Mouse (Mus musculus): ENCODE data around the gene Opcml. TPM values are rescaled to one million over a fixed set of nuclear protein-coding genes. Genes with fewer than 3 reads are reported as not detected.
A peak's percentile ranks its signal among the peaks of the same experiment; 100 is the strongest.

Opcml gene
- polyA plus RNA-seq, 1 experiment from 2014 or later, result 7.4 TPM

DNA sequence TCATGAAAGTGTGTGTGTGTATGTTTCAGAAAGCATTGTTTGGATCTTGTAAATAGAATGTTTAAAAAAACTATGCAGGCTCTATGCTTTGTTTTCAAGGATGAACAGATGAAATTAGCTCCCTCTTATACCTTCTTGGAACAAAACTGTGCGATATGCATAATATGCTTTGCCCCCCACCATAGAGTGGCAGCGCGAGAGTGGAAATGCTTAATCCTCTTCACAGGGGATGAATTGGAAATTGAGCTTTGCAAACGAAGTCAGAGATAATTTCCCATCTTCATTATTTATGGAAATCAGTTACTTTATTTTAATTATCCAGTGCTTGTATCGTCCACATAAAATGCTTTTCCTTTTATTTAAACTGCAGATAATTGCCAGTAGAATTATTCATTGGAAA is 99.1 kb downstream of the Opcml start:
- ATAC-seq (ENCODE audit: low FRiP score, low read depth), result no peak
- no peaks in the 10 kb centered on the region for H3K36me3 ChIP-seq
- H3K9ac ChIP-seq, result no peak overlapping the region
- no peak overlapping the region for H3K4me3 ChIP-seq
- no peaks in the 10 kb centered on the region for H3K9me3 ChIP-seq
- 80% methylated on average over 5 of the region's 5 CpGs for WGBS
- H3K4me2 ChIP-seq (replicated peaks), result no peak overlapping the region
- no peaks in the 10 kb centered on the region for H3K4me1 ChIP-seq
- no peaks in the 10 kb centered on the region for H3K27me3 ChIP-seq (replicated peaks)
- H3K27ac ChIP-seq, result no peak overlapping the region

DNA sequence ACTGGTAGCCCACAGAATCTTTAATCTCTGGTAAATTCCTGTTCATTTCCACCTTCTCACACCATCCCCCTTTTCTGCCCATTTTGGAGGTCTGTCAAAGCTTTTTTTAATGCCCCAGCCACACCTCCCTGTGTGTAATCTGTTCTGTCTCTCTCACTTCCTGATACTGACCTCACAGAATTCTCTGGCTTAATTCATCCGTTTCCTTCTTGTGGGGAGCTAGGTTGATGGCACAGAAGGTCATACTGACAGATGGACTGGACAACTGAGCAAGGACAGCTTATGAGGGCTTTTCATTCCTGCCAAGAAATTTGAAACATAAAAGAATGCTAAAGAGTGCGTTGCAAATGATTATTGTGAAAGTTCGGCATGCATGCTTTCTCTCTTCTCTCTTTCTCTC is 126.7 kb downstream of the Opcml start:
- 53% methylated on average over 3 of the region's 3 CpGs for WGBS
- ATAC-seq (ENCODE audit: low FRiP score, low read depth), result no peak

DNA sequence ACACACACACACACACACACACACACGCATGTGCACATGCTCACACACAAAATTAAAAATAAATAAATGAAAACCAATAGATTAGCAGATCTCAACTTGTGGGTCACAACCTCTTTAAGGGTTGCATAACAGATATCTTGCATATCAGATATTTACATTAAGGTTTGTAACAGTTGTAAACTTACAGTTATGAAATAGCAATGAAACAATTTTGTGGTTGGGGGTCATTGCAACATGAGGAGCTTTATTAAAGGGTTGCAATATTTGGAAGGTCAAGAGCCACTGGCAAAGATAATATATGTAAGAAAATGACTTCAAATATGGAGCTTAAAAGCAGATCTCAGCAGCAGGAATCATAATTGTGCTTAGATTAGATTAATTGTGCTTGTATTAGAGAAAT is 132.9 kb downstream of the Opcml start:
- no peaks in the 10 kb centered on the region for H3K4me1 ChIP-seq
- no peak overlapping the region for H3K4me3 ChIP-seq
- H3K27ac ChIP-seq, result no peak overlapping the region
- H3K4me2 ChIP-seq (replicated peaks), result no peak overlapping the region
- no peaks in the 10 kb centered on the region for H3K9me3 ChIP-seq
- no peak overlapping the region for H3K9ac ChIP-seq
- no peaks in the 10 kb centered on the region for H3K27me3 ChIP-seq (replicated peaks)
- ATAC-seq (ENCODE audit: low FRiP score, low read depth), result no peak
- 90% methylated on average over 1 of the region's 1 CpGs for WGBS
- no peaks in the 10 kb centered on the region for H3K36me3 ChIP-seq

More for the DNA sequence above, 126.7 kb downstream of the Opcml start:
- H3K9me3 ChIP-seq, result no peaks in the 10 kb centered on the region
- H3K9ac ChIP-seq, result no peak overlapping the region
- no peaks in the 10 kb centered on the region for H3K27me3 ChIP-seq (replicated peaks)
- no peak overlapping the region for H3K4me2 ChIP-seq (replicated peaks)
- no peak overlapping the region for H3K27ac ChIP-seq
- no peaks in the 10 kb centered on the region for H3K36me3 ChIP-seq
- no peaks in the 10 kb centered on the region for H3K4me1 ChIP-seq
- no peak overlapping the region for H3K4me3 ChIP-seq

DNA sequence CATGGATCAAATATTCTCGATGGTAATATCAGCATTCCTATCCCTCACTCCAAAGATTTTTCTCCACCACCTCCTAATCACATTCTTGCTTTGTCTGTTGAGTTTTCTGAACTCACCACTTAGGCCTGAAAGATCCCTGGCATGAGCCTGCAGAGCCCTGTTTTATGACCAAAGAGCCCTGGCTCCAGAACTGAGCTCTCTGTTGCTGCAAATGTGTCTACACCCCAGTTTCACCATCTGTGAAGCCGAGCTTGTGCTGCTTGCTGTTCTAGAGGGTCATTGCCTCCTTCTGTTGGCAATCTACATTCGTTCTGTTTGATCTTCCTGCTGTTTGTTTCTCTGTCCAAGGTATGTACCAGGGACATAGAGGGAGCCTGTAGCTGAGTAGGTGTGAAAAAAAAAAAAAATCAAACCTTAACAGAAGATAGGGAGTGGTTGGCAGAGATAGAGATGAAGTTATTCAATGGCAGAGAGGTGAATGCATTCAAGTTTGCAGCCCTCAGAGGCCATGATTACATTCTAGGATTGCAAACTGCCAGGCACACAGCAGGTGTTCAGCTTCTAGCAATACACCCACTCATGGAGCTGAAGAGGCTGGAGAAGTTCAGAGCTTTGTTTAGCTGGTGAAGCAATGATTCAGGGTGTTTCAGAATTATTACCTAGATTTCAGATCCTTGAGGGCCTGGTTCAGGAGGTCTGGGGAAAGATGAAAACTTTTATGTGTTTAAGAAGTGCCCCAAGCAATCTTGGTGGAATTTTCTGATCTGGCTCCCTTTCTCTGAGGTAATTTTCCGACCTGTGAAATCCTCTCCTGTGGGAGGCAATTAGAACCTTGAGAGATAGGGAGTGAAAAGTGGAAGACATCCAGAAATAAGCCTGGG is 133.6 kb downstream of the Opcml start:
- H3K4me2 ChIP-seq (replicated peaks), result no peak overlapping the region
- H3K27ac ChIP-seq, result no peak overlapping the region
- H3K9me3 ChIP-seq, result no peaks in the 10 kb centered on the region
- no peak for ATAC-seq (ENCODE audit: low FRiP score, low read depth)
- no peak overlapping the region for H3K4me3 ChIP-seq
- no peaks in the 10 kb centered on the region for H3K27me3 ChIP-seq (replicated peaks)
- H3K9ac ChIP-seq, result no peak overlapping the region
- 64% methylated on average over 4 of the region's 4 CpGs for WGBS
- no peaks in the 10 kb centered on the region for H3K36me3 ChIP-seq
- no peaks in the 10 kb centered on the region for H3K4me1 ChIP-seq

DNA sequence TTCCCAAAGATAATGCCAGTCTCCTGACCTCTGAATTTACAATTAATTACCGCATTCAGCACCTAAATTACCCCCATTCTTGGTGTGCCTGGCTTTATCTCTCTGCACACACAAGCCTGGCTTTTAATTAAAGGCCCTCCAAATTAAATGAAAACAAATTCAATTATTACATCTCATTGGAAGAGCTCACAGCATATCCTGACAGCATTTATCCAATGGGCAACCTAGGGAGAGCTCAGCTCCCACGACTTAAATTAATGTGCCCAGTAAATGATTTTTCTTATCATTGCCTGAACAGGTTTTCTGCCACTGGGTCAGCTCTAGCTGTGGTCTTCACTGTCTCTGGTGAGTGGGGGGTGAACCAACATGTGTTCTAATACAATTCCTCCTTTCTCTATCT is 135.1 kb downstream of the Opcml start:
- no peak for ATAC-seq (ENCODE audit: low FRiP score, low read depth)
- WGBS, result 70% methylated on average over 2 of the region's 2 CpGs

DNA sequence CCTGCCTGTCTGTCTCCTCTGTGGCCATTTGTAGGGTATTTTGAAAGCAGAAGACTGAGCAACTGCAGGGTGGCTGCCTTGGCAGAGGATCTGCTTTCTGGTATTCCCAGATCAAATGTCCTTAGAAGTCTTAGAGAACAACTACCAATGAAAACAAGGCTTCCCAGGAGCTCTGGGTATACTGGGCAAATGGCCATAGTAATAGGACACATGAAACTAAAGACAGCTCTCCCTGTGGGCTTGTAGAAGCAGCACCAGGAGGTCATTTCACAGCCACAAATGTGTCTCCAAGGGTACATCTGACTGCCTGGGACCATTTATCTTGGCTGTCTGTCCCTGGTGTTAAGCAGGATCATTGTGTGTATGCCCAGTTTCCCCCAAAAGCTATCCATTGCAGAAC is 146.7 kb downstream of the Opcml start:
- Histone ChIP-seq H3K27me3 (replicated peaks) (no peaks in the 10 kb centered on the region), H3K27ac (no peak overlapping the region), H3K4me3 (no peak overlapping the region), H3K4me2 (replicated peaks) (no peak overlapping the region), H3K4me1 (peaks cover 6% of the 10 kb centered on the region), H3K9ac (no peak overlapping the region), H3K36me3 (no peaks in the 10 kb centered on the region), H3K9me3 (no peaks in the 10 kb centered on the region)
- ATAC-seq (ENCODE audit: low FRiP score, low read depth), result no peak

More for the DNA sequence above, 135.1 kb downstream of the Opcml start:
- H3K4me3 ChIP-seq, result no peak overlapping the region
- H3K9me3 ChIP-seq, result no peaks in the 10 kb centered on the region
- H3K27me3 ChIP-seq (replicated peaks), result no peaks in the 10 kb centered on the region
- H3K27ac ChIP-seq, result no peak overlapping the region
- H3K9ac ChIP-seq, result no peak overlapping the region
- H3K4me1 ChIP-seq, result no peaks in the 10 kb centered on the region
- no peak overlapping the region for H3K4me2 ChIP-seq (replicated peaks)
- H3K36me3 ChIP-seq, result no peaks in the 10 kb centered on the region

DNA sequence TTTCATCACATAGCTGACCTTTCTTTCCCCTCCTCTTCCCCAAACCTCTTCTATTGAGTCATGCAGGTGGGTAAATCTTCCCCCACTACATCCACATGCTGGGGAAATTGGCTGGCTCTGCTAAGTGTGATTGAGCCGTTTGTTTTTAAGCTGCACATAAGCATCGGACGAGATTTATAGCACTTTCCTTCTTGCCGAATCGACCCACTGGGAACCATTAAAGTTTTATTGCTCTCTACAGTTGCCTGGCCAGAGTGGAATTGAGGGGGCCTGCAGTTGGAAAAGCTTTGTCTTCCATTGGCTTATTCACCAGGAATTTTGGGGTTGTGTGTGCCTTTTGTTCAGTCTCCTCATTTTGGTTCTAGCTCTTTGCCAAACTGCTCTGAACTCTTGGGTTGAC is 147.1 kb downstream of the Opcml start:
- H3K27ac ChIP-seq, result no peak overlapping the region
- H3K4me2 ChIP-seq (replicated peaks), result no peak overlapping the region
- no peak overlapping the region for H3K4me3 ChIP-seq
- WGBS, result 14% methylated on average over 5 of the region's 5 CpGs
- H3K9me3 ChIP-seq, result no peaks in the 10 kb centered on the region
- ATAC-seq (ENCODE audit: low FRiP score, low read depth), result no peak
- peaks cover 6% of the 10 kb centered on the region for H3K4me1 ChIP-seq
- no peaks in the 10 kb centered on the region for H3K36me3 ChIP-seq
- no peak overlapping the region for H3K9ac ChIP-seq
- no peaks in the 10 kb centered on the region for H3K27me3 ChIP-seq (replicated peaks)

DNA sequence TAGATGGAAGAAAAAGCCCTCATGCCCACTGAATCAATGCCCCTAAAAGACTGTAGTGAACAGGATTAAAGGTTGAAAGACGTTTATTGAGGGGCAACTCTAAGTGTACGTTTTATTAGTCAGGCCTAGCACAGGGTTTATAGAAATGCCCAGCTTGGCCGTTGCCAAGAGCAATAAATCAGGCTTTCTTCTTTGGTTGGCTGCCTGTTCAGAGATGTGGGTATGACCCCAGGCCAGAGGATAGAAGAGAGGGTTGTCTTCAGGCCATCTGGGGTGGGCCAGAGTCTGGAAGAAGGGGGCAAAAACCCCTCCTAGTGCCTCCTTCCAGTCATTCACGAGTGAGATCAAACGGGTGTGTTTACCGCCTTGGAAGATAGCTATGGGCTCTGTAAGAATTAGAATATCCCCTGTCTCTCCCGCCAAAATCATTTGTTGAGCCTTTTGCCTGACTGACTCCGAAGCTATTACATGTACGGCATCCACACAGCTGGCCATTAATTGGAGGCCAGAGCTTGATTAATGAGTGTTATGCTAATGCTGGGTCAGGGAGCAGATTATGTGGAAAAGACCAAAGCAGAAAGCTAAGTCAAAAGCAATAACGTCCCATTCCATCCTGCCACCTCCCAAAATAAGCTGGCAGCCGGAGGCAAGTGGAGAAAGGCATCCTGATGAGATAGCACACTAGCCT is 154.9 kb downstream of the Opcml start:
- no peak overlapping the region for H3K4me2 ChIP-seq (replicated peaks)
- H3K27ac ChIP-seq, result no peak overlapping the region
- H3K27me3 ChIP-seq (replicated peaks), result no peaks in the 10 kb centered on the region
- H3K36me3 ChIP-seq, result no peaks in the 10 kb centered on the region
- H3K9ac ChIP-seq, result no peak overlapping the region
- H3K4me3 ChIP-seq, result no peak overlapping the region
- ATAC-seq (ENCODE audit: low FRiP score, low read depth), result peak; percentile 75
- WGBS, result 18% methylated on average over 11 of the region's 11 CpGs
- no peaks in the 10 kb centered on the region for H3K9me3 ChIP-seq
- peaks cover 15% of the 10 kb centered on the region for H3K4me1 ChIP-seq

DNA sequence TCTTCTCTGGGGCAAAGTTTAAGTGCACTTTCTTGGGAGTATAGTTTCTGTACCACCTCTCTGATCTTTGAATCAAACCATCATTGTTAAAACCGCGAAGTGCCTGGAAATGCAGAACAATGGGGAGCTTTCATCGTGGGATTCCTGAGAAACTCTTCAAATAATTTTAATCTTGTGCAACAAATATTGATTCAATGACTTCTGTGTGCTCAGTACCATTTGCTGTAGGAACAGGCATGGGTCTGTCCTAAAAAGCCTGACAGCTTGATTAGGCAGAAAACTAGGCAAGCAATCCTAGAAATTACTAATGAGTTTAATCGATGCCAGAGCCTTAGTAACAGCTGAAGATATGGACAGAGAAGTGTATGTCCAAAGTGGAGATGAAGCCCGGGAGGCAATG is 160.5 kb downstream of the Opcml start:
- Histone ChIP-seq H3K4me3 (no peak overlapping the region), H3K27ac (no peak overlapping the region), H3K9ac (no peak overlapping the region), H3K27me3 (replicated peaks) (no peaks in the 10 kb centered on the region), H3K4me2 (replicated peaks) (no peak overlapping the region), H3K4me1 (0 out of 2 replicates have a peak, but pooled peaks cover under 1% of the 10 kb centered on the region), H3K36me3 (no peaks in the 10 kb centered on the region), H3K9me3 (no peaks in the 10 kb centered on the region)
- ATAC-seq (ENCODE audit: low FRiP score, low read depth), result no peak
- WGBS, result 46% methylated on average over 5 of the region's 5 CpGs

DNA sequence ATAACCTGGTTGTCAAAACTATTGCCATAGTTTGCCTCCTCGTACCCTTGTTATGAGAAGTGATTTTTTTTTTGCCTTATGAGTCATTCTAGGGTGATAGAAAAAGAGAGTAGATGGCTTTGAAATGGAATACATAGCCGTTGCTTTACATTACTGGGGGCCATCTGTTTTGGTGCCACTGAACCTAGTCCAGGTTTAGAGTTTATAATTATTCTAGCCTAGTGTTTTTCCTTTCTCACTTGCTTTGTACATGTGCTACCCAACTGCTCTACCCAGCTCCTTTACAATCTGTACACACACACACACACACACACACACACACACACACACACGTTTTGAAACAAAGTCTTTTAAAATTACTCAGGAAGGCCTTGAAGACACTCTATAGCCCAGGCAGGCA is 171.1 kb downstream of the Opcml start:
- H3K36me3 ChIP-seq, result no peaks in the 10 kb centered on the region
- H3K4me2 ChIP-seq (replicated peaks), result no peak overlapping the region
- no peaks in the 10 kb centered on the region for H3K9me3 ChIP-seq
- H3K27ac ChIP-seq, result no peak overlapping the region
- no peaks in the 10 kb centered on the region for H3K4me1 ChIP-seq
- H3K27me3 ChIP-seq (replicated peaks), result no peaks in the 10 kb centered on the region
- ATAC-seq (ENCODE audit: low FRiP score, low read depth), result no peak
- H3K9ac ChIP-seq, result no peak overlapping the region
- 84% methylated on average over 3 of the region's 3 CpGs for WGBS
- no peak overlapping the region for H3K4me3 ChIP-seq

DNA sequence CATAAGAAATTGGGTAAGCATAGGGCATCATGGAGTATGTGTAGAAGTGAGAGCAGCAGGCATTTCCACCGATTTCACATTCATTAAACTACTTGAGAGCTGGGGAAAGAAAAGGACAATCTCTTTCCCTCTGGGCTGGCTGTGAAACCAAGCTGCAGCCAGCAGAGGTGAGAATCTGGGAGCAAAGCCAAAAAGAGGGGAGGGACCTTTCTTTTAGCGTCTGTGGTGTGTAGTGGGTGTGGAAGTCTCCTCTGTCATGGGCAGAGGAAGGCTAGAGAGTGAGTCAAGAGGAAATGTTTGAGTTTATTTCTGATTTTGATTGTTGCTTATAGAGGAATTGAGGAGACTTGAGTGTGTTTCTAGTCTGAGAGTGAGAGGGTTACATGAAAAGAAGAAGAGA is 172.8 kb downstream of the Opcml start:
- Histone ChIP-seq H3K4me3 (no peak overlapping the region), H3K27ac (no peak overlapping the region), H3K9me3 (no peaks in the 10 kb centered on the region), H3K27me3 (replicated peaks) (no peaks in the 10 kb centered on the region), H3K4me2 (replicated peaks) (no peak overlapping the region), H3K4me1 (no peaks in the 10 kb centered on the region), H3K36me3 (no peaks in the 10 kb centered on the region), H3K9ac (no peak overlapping the region)
- WGBS, result 55% methylated on average over 2 of the region's 2 CpGs
- ATAC-seq (ENCODE audit: low FRiP score, low read depth), result no peak

DNA sequence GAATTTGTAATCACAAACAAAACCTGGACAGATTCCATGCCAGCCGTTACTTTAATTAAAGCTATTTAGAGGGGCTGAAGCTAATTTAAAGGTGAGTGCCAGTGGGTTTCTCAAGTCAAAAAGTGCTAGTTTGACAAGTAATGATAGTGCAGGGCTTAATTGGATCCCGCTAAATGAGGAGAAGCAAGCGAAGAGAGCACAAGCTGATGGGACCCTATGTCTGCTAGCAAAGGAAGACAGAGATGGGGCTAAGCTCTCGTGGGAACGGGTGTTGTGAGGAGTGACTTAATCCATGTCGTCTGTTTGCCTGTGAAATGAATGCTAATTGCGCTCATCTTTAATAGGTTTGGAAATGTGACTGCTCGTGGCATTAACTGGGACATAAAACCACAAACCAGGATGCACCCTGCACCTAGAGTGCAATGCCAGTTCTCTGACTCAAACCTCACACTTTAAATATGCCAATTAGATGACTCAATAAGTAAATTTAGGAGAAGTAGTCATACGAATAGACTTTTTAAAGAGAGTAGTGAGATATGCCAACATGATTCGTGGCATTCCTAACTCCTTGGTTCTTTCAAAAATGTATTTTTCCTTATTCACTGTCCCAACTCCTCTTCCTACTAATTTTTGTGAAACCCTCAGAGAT is 174.5 kb downstream of the Opcml start:
- 81% methylated on average over 10 of the region's 10 CpGs for WGBS
- Histone ChIP-seq H3K27me3 (replicated peaks) (no peaks in the 10 kb centered on the region), H3K4me3 (no peak overlapping the region), H3K36me3 (no peaks in the 10 kb centered on the region), H3K27ac (no peak overlapping the region), H3K9ac (no peak overlapping the region), H3K4me1 (no peaks in the 10 kb centered on the region), H3K9me3 (no peaks in the 10 kb centered on the region), H3K4me2 (replicated peaks) (no peak overlapping the region)
- no peak for ATAC-seq (ENCODE audit: low FRiP score, low read depth)

Data from neural tube, embryonic 12.5 days (tissue).